Mouse (Mus musculus) spleen, adult 2 months (tissue): Measurements from ENCODE around the gene Prrc2a. TPM values are rescaled to one million over a fixed set of nuclear protein-coding genes. Genes with fewer than 3 reads are reported as not detected.
A peak's percentile ranks its signal among the peaks of the same experiment; 100 is the strongest.

ENCODE experiments used
- DNase-seq, 2 experiments: peaks; one replicate each; pipeline versions ENCODE4 v3.0.0 to v3.0.0-alpha.2; 2012 to 2021; ENCODE audit warnings: low spot score in 2 of 2, low read depth in 1 of 2
- H3K27ac ChIP-seq: fragments of 200-500 bp; 2 replicates; pipeline ENCODE4 v1.5.1; 2012; ENCODE audit warnings: low read length, inconsistent platforms; ENCODE audit not compliant: insufficient read depth
- H3K27me3 ChIP-seq: fragments of 200-500 bp; 2 replicates; pipeline ENCODE4 v1.6.1; 2012; ENCODE audit warnings: mild to moderate bottlenecking, moderate library complexity, low read length, inconsistent platforms; ENCODE audit not compliant: control insufficient read depth, insufficient read depth
- H3K36me3 ChIP-seq: fragments of 200-500 bp; 2 replicates; pipeline ENCODE4 v1.6.1; 2012; ENCODE audit warnings: mild to moderate bottlenecking, low read length, inconsistent platforms; ENCODE audit not compliant: control insufficient read depth, insufficient read depth
- H3K4me1 ChIP-seq: fragments of 200-500 bp; 2 replicates; pipeline ENCODE4 v1.6.1; 2011; ENCODE audit warnings: inconsistent platforms; ENCODE audit not compliant: control insufficient read depth, insufficient read depth, insufficient read length
- H3K4me3 ChIP-seq: fragments of 200-500 bp; 2 replicates; pipeline ENCODE4 v1.5.1; 2011; ENCODE audit warnings: mild to moderate bottlenecking, inconsistent platforms; ENCODE audit not compliant: insufficient read depth, insufficient read length; ENCODE audit errors: extremely low read depth
- CTCF ChIP-seq: fragments of 200-500 bp; IDR thresholded peaks from 2 replicates; pipeline ENCODE4 v1.5.1; 2011; ENCODE audit warnings: mild to moderate bottlenecking, inconsistent platforms; ENCODE audit not compliant: insufficient read depth, insufficient read length, insufficient replicate concordance; ENCODE audit errors: extremely low read depth
- POLR2A ChIP-seq: fragments of 200-500 bp; IDR thresholded peaks from 2 replicates; pipeline ENCODE4 v1.6.1; 2011; ENCODE audit warnings: low read depth, low read length, inconsistent platforms
- WGBS: fragments of 180-500 bp; shearing (Covaris S2); methylation state at CpG from one replicate; pipeline ENCODE4 v1.1.7; 2018; 5-methylcytosine and 5-hydroxymethylcytosine counted together
- polyA plus RNA-seq: library from polyadenylated mRNA; depleted of rRNA; stranded (reverse); fragments of >200 nt; gene quantifications from 2 replicates; pipeline ENCODE4 v1.2.3, GENCODE M21; 2012

Gene Prrc2a
- polyA plus RNA-seq, 1 experiment = 362 TPM

DNA sequence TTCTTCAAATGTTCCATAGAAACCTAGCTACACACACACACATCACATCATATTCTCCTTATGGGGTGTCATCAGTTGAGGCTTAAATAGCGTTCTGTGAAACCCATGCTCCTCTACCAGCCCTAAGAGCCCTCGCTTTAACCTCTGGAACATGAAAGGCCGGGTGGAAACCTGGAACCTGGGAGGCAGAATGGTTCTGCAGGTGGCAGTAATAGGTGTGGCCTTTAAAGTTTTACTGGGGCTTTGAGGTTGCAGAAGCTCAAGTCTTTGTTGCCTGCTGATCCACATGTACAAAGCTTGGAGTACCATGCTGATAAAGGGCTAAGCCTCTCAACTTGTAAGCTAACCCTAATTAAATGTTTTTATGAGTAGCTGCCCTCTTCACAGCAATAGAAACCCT lies 17.3 kb downstream of the Prrc2a start:
- no peak overlapping the region for H3K4me3 ChIP-seq
- WGBS = 85% methylated on average over 3 of the region's 3 CpGs
- H3K4me1 ChIP-seq = no peaks in the 10 kb centered on the region
- no peak for DNase-seq
- H3K27ac ChIP-seq = no peak overlapping the region
- H3K36me3 ChIP-seq = peaks cover 75% of the 10 kb centered on the region
- no peaks in the 10 kb centered on the region for H3K27me3 ChIP-seq
- no peak for TF ChIP-seq POLR2A

DNA sequence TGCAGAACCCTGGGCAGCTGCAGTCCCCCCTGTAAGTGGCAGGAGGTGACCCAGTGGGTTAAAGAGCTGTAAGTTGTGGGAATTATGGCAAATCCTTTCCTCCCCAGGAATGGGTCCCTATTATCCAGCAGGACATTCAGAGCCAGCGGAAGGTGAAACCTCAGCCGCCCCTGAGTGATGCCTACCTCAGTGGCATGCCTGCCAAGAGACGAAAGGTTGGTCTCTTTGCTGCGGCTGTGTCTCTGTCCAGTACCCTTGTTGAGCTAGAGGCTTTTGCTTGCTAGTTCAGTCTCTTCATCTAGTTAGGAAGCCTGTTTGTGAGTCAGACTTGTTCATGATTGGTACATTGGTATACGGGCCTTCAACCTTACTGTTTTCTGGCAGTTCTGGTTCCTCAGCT lies 18.6 kb downstream of the Prrc2a start:
- no peak overlapping the region for H3K27ac ChIP-seq
- 86% methylated on average over 5 of the region's 5 CpGs for WGBS

DNA sequence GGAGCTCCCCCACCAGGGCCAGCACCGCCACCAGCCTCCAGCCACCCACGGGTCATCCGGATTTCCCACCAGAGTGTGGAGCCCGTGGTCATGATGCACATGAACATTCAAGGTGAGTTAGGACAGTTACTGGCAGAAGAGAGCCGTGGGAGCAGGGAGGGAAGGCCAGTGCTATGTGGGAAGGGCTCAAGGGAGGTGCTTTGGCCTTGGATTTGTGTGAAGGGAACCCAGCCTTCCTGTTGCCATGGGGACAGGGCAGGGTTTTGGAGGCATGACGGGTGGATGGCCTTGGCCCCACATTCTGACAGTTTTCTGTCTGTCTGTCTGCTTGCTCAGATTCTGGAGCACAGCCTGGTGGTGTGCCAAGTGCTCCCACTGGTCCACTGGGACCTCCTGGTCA lies 22.7 kb downstream of the Prrc2a start:
- H3K36me3 ChIP-seq = peaks cover 73% of the 10 kb centered on the region
- no peaks in the 10 kb centered on the region for H3K27me3 ChIP-seq
- 86% methylated on average over 6 of the region's 6 CpGs for WGBS
- no peaks in the 10 kb centered on the region for H3K4me1 ChIP-seq
- TF ChIP-seq CTCF = no peak
- TF ChIP-seq POLR2A = no peak
- H3K27ac ChIP-seq = no peak overlapping the region
- no peak for DNase-seq
- no peak overlapping the region for H3K4me3 ChIP-seq

More for the DNA sequence above, 18.6 kb downstream of the Prrc2a start:
- no peak overlapping the region for H3K4me3 ChIP-seq
- no peak for DNase-seq
- peaks cover 77% of the 10 kb centered on the region for H3K36me3 ChIP-seq
- TF ChIP-seq POLR2A (no peak), CTCF (no peak)
- H3K27me3 ChIP-seq = no peaks in the 10 kb centered on the region
- no peaks in the 10 kb centered on the region for H3K4me1 ChIP-seq

DNA sequence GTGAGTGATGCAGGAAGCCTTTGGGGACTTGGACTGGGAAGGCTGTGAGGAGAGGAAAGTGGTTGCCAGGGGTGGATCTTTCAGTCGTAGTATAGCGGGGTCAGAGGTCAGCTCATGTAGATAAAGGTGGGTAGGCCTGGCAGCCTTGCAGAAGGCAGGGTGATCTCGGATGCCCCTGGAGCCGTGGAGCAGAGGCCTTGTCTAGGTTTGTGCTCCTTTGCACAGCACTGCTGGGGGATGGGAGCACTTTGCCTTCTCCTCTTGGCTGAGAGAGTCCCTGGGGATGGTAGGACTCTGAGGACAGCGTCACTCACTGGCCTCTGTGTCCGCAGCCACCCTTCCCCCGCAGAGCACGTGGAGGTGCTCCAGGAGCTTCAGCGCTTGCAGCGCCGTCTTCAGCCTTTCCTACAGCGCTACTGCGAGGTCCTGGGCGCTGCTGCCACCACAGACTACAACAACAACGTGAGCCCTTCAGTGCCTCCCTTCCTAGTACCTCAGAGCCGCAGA lies 24.2 kb downstream of the Prrc2a start:
- TF ChIP-seq POLR2A (no peak), CTCF (no peak)
- Histone ChIP-seq H3K4me3 (no peak overlapping the region), H3K27me3 (no peaks in the 10 kb centered on the region), H3K27ac (no peak overlapping the region), H3K36me3 (peaks cover 60% of the 10 kb centered on the region), H3K4me1 (peaks cover 5% of the 10 kb centered on the region; the same call in 1 of the 2 replicates)
- no peak for DNase-seq
- 91% methylated on average over 16 of the region's 16 CpGs for WGBS

DNA sequence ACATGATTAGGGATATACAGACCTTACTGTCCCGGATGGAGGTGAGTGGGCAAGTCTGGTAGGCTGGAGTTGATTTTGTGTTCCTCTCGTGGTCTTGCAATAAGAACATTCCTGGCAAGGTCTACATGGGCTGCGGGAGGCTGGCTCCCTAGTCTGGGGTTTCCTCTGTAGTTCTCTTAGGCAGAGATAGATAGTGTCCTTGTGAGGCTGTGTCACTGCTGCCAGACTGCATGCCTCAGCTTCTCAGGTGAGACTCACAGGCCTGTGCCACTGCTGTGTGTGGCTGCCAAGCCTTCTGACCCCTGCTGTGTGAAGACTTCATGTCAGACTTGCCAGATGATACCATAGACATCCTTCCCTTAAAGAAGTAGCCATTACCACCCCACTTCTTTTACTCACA lies 25.4 kb downstream of the Prrc2a start:
- TF ChIP-seq CTCF = no peak
- no peak for TF ChIP-seq POLR2A
- H3K4me3 ChIP-seq = no peak overlapping the region
- peaks cover 48% of the 10 kb centered on the region for H3K36me3 ChIP-seq
- H3K4me1 ChIP-seq = peaks cover 5% of the 10 kb centered on the region; the same call in 1 of the 2 replicates
- no peak for DNase-seq
- H3K27ac ChIP-seq = no peak overlapping the region
- WGBS = 85% methylated on average over 3 of the region's 3 CpGs
- H3K27me3 ChIP-seq = no peaks in the 10 kb centered on the region

DNA sequence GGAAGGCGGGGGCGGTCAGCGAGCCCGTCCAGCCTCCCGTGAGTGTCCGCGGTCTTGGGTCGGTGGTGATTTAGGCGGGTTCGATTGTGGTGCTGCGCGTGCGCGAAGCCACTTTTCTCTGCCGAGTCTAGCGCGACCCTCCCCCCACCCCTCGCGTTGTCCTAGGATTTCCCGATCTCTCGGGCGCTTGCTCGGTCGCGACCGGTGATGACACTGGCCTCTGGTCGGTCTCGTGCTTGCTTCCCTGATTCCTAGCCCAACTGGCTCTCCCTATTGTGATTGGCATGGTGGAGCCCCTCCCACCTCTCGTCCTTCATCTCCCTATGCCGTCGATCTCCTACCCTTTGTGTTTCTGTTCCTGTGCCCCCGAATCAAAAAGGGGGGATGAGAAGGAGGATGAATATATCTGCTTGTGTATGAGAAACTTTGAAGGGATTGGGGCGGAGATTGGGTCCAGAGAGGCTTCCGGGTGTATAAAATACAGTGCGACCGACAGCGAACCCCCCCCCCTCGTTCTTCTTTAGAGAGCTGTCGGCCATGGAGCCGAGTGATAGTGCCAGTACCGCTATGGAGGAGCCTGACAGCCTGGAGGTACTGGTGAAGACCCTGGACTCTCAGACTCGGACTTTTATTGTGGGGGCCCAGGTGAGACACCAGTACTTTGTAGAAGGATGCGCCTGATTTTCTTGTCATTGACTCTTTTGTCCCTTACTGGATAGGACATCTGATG lies 28.9 kb downstream of the Prrc2a start:
- TF ChIP-seq POLR2A = no peak
- TF ChIP-seq CTCF = no peak
- Histone ChIP-seq H3K4me3 (peak overlapping the region; percentile 98), H3K4me1 (peaks cover 5% of the 10 kb centered on the region; the same call in 1 of the 2 replicates), H3K27me3 (no peaks in the 10 kb centered on the region), H3K27ac (peak overlapping the region; percentile 97), H3K36me3 (peaks cover 19% of the 10 kb centered on the region)
- DNase-seq = no peak
- WGBS = under 1% methylated on average over 43 of the region's 43 CpGs

DNA sequence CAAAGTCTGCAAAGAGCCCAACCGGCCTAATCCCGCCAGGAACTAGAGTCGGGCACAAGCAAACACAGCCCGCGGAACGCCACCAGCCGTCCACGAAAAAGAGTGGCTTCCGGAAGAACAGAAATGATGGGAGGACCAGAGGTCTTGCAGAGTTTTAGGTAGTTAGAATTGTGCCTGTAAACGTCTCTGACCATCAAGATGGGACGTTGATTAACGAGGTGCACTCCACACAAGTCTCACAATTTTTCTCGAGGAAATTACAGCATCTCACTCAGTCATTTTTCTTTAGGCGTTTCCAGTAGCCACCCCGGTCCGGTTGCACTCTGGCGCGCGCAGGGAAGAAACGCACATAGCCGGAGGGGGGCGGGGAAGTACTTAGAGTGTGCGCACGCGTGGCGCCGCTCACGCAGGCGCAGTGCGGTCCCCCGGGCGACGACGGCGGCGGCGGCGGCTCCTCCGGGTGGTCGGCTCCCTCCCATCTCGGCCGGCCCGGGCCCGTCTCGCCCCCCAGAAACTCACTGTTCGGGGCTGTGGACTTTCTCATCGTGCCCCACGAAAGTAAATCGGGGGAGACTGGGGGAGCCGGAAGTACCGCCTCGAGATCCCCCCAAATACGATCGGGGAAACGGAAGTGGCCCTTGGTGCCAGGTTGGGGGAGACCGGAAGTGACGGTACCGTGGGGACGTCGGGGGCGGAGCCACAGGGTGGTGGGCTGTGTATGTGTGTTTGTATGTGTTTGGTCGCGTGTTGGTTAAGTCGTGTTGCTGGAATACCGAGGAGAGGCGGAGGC lies 29.7 kb downstream of the Prrc2a start, which contains the start of gene Bag6:
Bag6 (plus strand) TSS at position 378 of the 790 bp plus-strand sequence.
- peak within 1 kb of the TSS; percentile 98 for H3K4me3 ChIP-seq
- H3K36me3 ChIP-seq = peaks cover 11% of the 10 kb centered on the region
- TF ChIP-seq CTCF (no peak), POLR2A (no peak; the same call in 1 of the 2 replicates)
- peaks cover 5% of the 10 kb centered on the region; the same call in 1 of the 2 replicates for H3K4me1 ChIP-seq
- under 1% methylated on average over 66 of the region's 66 CpGs for WGBS
- peak within 1 kb of the TSS; percentile 97 for H3K27ac ChIP-seq
- no peaks in the 10 kb centered on the region for H3K27me3 ChIP-seq
- DNase-seq = peak; percentile 88 to 93
